Mouse (Mus musculus): Measurements from ENCODE around the gene Eipr1.

- no peak for TF ChIP-seq CTCF (IDR thresholded peaks at IDR 0.05)
- no peak for TF ChIP-seq EP300 (IDR thresholded peaks at IDR 0.05; ENCODE audit: insufficient read depth, low read depth, low read length)
- TF ChIP-seq POLR2A (IDR thresholded peaks at IDR 0.05; ENCODE audit: insufficient read depth, low read depth, low read length) = no peak
These were observed 36.6 kb upstream of the Eipr1 start for GRCm38 (mm10) chr12:28714822-28715632.

Data from heart, adult 2 months (tissue).